Mouse (Mus musculus) brain, embryonic 14.5 days (tissue): ENCODE results near the gene Zfp326. TPM values are rescaled to one million over a fixed set of nuclear protein-coding genes. Genes with fewer than 3 reads are reported as not detected.

Experiments
- DNase-seq: peaks from one replicate; pipeline ENCODE4 v3.0.0-alpha.2; 2011; ENCODE audit warnings: low read depth
- CTCF ChIP-seq: fragments of 200-500 bp; IDR thresholded peaks from 2 replicates; pipeline ENCODE4 v1.5.1; 2012; ENCODE audit warnings: inconsistent platforms, mild to moderate bottlenecking, moderate library complexity, borderline replicate concordance; ENCODE audit not compliant: insufficient read depth, insufficient read length; ENCODE audit errors: extremely low read depth
- POLR2A ChIP-seq: fragments of 200-500 bp; IDR thresholded peaks from 2 replicates; pipeline ENCODE4 v1.6.1; 2012; ENCODE audit warnings: mild to moderate bottlenecking, inconsistent platforms, borderline replicate concordance; ENCODE audit not compliant: poor library complexity, insufficient read depth, insufficient read length, severe bottlenecking; ENCODE audit errors: extremely low read depth
- polyA plus RNA-seq: library from polyadenylated mRNA; depleted of rRNA; stranded (reverse); fragments of >200 nt; gene quantifications from 2 replicates; pipeline ENCODE4 v1.2.3, GENCODE M21; 2012; rRNA removed

Gene Zfp326
- polyA plus RNA-seq: 51.5 and 58.9 TPM in 2 replicates

DNA sequence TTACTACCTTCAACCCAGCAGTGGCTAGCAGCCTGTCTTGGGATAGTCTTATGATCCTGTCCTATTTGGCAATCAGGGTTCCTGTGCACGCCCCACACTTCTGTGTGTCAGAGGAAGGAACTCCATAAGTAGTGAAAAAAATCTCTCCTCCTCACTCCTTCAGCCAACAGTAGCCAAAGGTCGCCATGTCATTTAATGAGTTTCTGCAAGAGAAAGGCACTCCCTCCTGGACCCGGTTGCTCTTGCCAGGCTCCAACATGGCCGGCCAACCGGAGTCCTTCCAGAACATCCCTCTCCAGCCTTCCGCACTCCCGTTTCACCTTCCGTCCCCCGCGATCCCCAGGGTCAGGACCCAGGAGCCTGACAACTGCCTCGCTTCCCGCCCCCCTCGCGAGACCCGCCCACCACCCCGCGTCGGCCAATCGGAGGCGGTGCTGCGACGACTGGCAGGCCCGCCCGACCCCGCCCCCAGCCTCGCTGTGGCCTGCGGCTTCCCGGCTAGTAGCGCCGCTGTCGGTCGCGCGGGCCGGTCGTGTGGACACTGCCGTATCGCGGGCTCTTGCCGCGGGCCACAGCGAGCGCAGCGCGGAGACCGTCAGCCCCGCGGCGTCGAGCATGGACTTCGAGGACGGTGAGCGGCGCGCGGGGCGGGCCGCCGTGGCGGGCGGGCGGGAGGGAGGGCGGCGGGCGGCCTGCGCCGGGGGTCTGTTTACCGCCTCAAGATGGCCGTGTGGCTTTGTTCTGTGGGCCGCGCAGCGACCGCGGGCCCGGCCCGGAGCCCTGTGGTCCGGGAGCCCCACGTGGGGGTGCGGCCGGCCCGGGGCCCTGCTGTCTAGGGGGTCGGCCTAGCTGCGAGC lies at the start of gene Zfp326:
Gene Zfp326, plus strand, starts transcription at position 498 of the 857 bp plus-strand sequence.
- no peak for TF ChIP-seq CTCF
- TF ChIP-seq POLR2A: peak; percentile 99
- peak; percentile 96 for DNase-seq

DNA sequence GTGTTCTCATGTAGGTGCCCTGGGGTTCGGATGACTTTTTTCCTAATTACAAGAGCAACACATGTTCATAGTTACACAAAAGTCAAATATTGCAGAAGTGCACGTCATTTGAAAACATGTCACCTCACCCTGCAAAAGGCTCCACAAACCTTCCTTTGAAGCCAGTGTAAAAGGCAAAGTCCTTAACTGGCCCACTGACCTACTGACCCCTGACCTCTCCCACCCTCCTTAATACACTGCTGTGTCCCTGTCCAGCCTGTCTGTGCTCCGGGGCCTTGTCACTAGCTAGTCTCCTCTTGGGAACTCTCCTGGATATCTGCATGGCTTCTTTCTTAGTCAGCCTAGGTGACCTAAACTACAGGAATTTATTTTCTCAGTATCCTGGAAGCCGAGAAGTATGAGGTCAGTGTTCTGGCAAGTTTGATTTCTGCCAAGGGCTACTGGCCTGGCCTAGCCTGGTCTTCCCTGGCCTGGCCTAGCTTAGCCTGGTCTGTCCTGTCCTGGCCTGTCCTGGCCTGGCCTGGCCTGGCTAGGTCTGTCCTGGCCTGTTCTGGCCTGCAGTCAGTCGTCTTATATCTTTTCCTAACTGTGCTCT lies 49.4 kb upstream of the Zfp326 start:
- no peak for DNase-seq

DNA sequence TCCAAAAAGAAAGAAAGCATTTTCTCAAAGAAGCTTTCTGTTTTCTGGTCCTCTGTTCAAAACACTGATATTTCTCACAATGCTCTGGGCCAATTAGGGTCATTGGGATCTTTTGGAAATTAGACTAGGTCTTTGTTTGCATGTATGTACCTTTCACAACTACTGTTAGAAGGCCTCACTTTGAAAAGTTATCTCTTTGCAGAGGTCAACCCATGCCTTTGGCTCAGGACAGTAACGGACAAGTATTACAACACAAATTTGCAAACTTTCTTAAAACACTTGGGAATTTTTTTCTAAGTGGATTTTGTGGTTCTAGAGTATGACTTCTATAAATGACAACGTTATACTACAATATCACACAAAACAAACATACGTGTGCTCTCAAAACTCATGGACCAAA lies 48.3 kb upstream of the Zfp326 start:
- TF ChIP-seq POLR2A (no peak), CTCF (no peak)
- DNase-seq: no peak

More for the DNA sequence above, 49.4 kb upstream of the Zfp326 start:
- no peak for TF ChIP-seq POLR2A
- no peak for TF ChIP-seq CTCF

DNA sequence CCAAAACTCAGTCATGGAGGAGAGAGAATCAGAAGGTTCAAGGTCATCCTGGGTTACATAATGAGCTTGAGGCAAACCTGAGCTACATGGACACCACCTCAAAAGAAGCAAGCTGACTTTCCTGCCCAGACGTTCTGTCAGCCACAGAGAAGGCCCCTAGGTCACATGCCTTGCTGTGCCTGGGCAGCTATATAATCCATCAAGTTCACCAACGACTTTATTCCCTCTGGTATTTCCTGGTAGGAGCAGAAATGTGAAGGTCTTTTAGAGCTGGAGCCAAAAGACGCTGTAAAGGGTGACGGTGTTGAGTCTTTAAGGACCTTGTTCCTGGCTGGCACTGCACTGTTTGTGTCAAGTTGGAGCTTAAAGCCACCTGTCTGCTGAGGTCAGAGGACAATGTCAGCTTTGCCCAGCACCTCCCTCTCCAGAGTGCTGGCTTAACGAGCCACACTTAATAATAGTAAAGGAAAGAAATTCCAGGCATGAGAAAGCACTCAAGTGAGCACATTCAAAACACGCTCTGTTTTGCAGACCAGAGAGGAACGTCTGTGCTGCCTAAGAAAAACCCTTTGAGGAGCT lies 47.3 kb upstream of the Zfp326 start:
- peak; percentile 26 for DNase-seq
- TF ChIP-seq POLR2A: no peak
- no peak for TF ChIP-seq CTCF

DNA sequence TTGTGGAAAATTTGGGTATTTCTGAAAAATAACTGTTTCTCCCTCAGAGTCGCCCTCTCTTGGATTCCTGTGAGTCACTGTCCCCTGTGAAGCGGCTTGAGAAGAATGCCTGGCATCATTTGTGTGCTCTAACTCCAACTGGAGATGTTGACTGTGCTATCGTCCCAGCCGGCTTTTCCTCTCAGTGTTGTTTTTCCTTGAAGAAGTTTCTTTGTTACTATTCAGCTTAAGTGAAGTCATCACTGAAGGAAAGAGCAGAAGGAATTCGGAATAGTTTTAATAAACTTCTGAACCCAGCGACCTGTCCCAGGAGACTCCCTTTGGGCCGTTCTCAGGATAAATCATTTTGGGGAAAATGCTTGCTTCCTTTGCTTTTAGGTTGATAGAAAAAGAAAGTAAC lies 44.2 kb upstream of the Zfp326 start:
- no peak for DNase-seq
- TF ChIP-seq CTCF: no peak
- TF ChIP-seq POLR2A: no peak

DNA sequence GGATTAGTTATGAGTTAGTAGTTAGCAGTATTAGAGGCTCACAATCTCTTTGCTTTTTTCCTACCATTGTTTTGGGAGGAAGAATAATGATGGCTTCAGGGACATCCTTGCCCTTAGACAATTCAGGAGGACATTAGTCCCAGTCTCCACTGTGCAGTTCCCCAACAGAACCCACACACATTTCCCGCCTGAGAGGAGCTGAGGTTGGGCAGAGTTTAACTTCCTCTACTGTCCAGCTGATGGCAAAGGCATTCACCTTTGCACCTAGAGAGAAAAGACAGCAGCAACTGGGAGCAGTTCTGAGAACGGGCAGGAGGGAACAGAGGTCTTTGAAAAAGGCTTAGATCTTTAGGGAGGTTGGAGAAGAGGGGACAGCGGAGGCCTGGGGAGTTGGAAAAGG lies 42.4 kb upstream of the Zfp326 start:
- DNase-seq: no peak
- TF ChIP-seq POLR2A (no peak), CTCF (no peak)

DNA sequence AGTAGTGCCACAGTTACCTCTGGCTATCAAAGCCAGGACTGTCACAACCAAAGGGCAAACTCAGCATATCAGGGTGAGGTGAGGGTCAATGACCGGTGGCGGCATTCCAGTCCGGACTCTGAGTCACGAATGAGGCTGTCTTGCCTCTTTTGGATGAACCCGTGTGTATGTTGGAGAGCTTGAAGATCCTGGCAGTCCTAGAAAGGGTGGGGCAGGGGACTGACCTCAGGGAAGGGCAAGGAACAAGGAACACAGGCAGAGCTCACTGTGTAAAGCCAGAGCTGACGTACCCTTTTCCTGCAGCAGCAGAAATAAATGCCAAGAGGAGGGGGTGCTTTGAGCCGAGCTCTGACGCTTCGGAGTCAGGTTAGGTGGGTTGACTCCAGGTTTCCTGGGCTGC lies 40.4 kb upstream of the Zfp326 start:
- no peak for DNase-seq
- TF ChIP-seq POLR2A: no peak

DNA sequence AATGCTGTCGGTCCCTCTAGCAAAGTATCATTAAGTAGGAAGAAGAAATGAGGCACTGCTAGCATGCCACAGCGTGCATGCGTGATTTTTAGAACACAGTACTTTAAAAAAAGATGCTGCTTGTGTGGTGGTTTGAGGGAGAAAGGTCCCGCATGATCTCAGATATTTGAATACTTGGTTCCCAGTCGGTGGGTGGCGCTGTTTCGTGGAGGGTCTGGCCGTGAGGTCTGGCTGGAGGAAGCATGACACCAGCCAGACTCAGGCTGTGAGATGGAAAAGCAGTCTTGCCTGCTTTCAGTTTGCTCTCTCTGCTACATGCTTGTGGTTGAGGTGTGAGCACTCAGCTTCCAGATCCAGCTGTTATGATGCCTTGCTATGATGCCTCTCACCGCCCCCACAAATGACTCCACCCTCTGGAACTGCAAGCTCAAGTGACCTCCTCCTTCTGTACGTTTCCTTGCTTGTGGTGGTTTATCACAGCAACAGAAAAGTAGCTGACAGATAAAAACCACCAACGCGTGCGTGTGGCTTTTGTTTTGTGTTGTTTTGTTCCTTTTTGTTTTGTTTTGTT lies 36.5 kb upstream of the Zfp326 start:
- no peak for DNase-seq

DNA sequence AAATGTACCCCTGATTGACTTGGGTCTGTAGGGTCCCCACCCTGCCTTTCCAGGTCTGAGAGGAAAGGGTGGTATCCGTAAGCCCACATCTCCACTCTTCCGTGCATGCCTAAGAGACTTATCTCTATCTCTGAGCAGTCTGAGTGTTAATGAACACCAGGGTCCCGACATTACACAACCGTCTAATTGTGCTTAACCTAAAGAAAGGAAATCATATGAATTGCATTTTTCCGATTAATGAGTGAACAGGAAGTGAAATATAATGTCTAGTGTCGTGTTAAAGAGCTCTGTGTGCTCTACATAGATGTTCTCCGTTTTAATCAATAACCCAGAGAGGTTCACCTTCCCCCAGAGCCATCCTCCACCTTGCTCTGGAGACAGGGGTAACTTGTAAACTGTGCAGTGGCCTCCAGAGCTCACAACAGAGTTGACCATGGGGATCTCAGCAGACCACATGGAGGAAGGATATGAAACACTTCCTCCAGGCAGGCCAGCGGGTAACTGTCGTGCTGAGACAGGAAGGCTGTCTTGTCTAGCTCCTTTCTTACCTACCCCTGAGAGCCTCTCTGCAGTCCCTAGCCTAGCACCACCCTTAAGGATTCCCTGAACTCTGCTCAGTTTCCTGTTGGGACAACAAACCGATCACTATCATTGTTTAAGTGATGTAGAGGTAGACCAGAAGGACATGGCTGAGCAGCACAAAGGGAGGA lies 32.2 kb upstream of the Zfp326 start:
- TF ChIP-seq POLR2A (no peak), CTCF (no peak)
- DNase-seq: no peak

More for the DNA sequence above, 36.5 kb upstream of the Zfp326 start:
- TF ChIP-seq POLR2A (no peak), CTCF (no peak)

DNA sequence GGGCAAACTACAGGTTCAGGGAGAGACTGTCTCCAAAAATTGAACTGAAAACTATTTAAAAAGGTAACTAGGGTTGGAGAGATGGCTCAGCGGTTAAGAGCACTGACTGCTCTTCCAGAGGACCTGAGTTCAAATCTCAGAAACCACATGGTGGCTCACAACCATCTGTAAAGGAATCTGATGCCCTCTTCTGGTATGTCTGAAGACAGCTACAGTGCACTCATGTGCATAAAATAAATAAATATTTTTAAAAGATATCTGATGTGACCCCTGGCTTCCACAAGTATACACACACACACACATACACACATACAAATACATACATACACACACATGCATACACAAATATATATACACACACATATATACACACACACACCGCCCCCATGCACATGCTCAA lies 31.3 kb upstream of the Zfp326 start:
- no peak for DNase-seq
- TF ChIP-seq CTCF: no peak
- no peak for TF ChIP-seq POLR2A

DNA sequence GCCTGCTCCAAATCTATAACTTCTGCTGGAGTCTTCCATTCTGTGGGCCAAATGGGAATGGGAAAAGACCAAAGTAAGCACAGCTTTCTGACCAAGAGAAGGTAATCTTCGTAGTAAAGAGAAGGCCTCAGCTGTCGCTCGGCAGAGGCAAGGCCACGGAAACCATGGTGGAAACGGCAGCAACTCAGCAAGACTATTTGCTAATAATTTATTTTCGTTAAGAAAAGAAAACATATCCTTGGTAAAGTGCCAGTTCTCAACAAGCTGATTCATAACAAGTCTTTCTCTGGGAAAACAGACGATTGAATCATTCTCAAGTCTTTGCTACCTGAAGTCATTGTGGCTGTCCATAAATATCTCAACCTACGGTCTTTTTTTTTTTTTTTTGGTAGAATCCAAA lies 28.6 kb upstream of the Zfp326 start:
- no peak for TF ChIP-seq CTCF
- TF ChIP-seq POLR2A: no peak
- no peak for DNase-seq
